Mouse (Mus musculus) liver, embryonic 14.5 days (tissue): ENCODE measurements at regions not wholly inside any gene's neighbourhood (a gene's known extent, or its start where the extent isn't known, plus 50 kb on each side); places are given as distances from the start of the nearest gene placed in this dataset.

Experiments
- ATAC-seq: fragments of 200-750 bp; cut with Nextera tagmentation; 2 replicates; pipeline ENCODE4 v1.8.0; 2017; ENCODE audit warnings: moderate number of reproducible peaks, mild to moderate bottlenecking, moderate library complexity; ENCODE audit not compliant: insufficient read depth
- DNase-seq, 3 experiments: peaks; one replicate each; pipeline ENCODE4 v3.0.0-alpha.2; 2012 to 2013; ENCODE audit warnings: low read depth in 3 of 3, low spot score in 3 of 3
- H3K27ac ChIP-seq: fragments of 300-500 bp; sonication (generic); 2 replicates; pipeline ENCODE4 v1.5.1; 2014; ENCODE audit warnings: moderate library complexity, mild to moderate bottlenecking, control low read depth, inconsistent platforms
- H3K27me3 ChIP-seq: fragments of 300-500 bp; sonication (generic); 2 replicates; pipeline ENCODE4 v1.6.1; 2014; ENCODE audit warnings: mild to moderate bottlenecking, low read length, moderate library complexity; ENCODE audit not compliant: control insufficient read depth, insufficient read depth
- H3K36me3 ChIP-seq: fragments of 300-500 bp; sonication (generic); replicated peaks from 2 replicates; pipeline ENCODE4 v1.6.1; 2014; ENCODE audit warnings: low read depth; ENCODE audit not compliant: control insufficient read depth, insufficient read depth
- H3K4me1 ChIP-seq, 2 experiments: fragments of 200-500 bp in 1 of 2; fragments of 300-500 bp in 1 of 2; sonication (generic) in 1 of 2; replicated peaks; 2 replicates each; pipeline ENCODE4 v1.6.1; 2012 to 2014; ENCODE audit warnings: antibody characterized with exemption in 1 of 2, inconsistent platforms in 1 of 2, low read length in 1 of 2; ENCODE audit not compliant: control insufficient read depth in 2 of 2, insufficient read depth in 2 of 2
- H3K4me2 ChIP-seq: fragments of 300-500 bp; sonication (generic); 2 replicates; pipeline ENCODE4 v1.6.1; 2014; ENCODE audit warnings: low read depth, mild to moderate bottlenecking, control low read depth, moderate library complexity
- H3K4me3 ChIP-seq, 2 experiments: fragments of 200-500 bp in 1 of 2; fragments of 300-500 bp in 1 of 2; sonication (generic) in 1 of 2; 2 replicates each; pipeline ENCODE4 v1.5.1; 2012 to 2014; ENCODE audit warnings: low read depth in 2 of 2, low read length in 2 of 2, mild to moderate bottlenecking in 2 of 2, control low read depth in 1 of 2, inconsistent platforms in 1 of 2, moderate library complexity in 1 of 2; ENCODE audit not compliant: insufficient read depth in 1 of 2
- H3K9ac ChIP-seq: fragments of 300-500 bp; sonication (generic); replicated peaks from 2 replicates; pipeline ENCODE4 v1.6.1; 2014; ENCODE audit warnings: mild to moderate bottlenecking, control low read depth, moderate library complexity
- H3K9me3 ChIP-seq: fragments of 300-500 bp; sonication (generic); 2 replicates; pipeline ENCODE4 v1.6.1; 2016; ENCODE audit warnings: low read length, mixed read lengths; ENCODE audit not compliant: control insufficient read depth
- CTCF ChIP-seq: IDR thresholded peaks from 2 replicates; pipeline ENCODE4 v1.5.1; 2016; ENCODE audit warnings: antibody characterized with exemption, low read depth, control low read depth
- EP300 ChIP-seq: IDR thresholded peaks from 2 replicates; pipeline ENCODE4 v1.6.1; 2016; ENCODE audit warnings: antibody characterized with exemption, low read depth
- WGBS: fragments of 180-500 bp; shearing (Covaris S2); extraction: QIAGEN DNeasy Blood & Tissue Kit; methylation state at CpG from one replicate; pipeline ENCODE4 v1.1.7; 2014; ENCODE audit not compliant: insufficient replicate concordance; 5-methylcytosine and 5-hydroxymethylcytosine counted together

DNA sequence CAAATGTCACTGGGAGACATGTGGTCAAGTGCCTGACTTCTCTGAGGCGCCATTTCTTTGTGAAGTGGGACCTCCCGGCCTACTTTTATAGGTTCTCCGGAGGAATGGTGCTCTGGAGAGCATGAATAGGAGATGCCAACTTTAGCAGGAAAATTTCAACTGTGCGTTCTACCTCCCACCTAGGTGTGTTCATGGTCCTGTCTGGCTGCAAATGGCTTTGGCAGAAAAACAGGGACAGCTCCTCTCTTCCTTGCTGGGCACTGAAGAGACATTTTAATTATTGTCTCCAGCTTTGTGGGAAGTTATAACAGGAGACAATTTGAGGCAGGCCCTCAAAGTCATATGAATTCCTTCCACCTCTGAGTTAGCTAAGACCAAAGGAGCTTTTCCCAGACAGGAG, 190.6 kb upstream of the Sfrp2 start:
- no peak for TF ChIP-seq CTCF
- TF ChIP-seq EP300 = no peak
- no peak overlapping the region for H3K4me2 ChIP-seq
- H3K36me3 ChIP-seq = no peaks in the 10 kb centered on the region
- H3K4me1 ChIP-seq = no peaks in the 10 kb centered on the region
- no peaks in the 10 kb centered on the region for H3K27me3 ChIP-seq
- H3K4me3 ChIP-seq = no peak overlapping the region
- ATAC-seq (no peak), DNase-seq (no peak)
- WGBS = 50% methylated on average over 4 of the region's 4 CpGs
- H3K9ac ChIP-seq = no peak overlapping the region
- no peaks in the 10 kb centered on the region for H3K9me3 ChIP-seq
- no peak overlapping the region for H3K27ac ChIP-seq

DNA sequence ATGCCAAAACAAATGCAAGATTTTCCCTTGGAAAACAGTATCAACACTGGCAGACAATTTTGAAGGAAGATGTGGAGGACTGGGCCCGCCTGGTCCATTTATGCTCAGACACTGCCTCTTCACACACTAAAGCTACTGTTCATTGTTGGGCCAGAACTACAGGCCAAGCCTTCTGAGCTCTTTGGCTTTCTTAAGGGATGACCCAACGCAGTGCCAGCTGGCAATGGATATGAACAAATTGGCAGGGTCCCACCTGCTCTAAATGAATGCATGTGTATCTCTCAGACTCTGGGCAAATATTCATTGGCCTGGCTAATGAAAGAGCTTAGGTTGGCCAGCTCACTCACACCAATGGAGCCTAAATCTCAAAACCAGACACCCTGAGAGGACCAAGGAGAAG, 190.0 kb upstream of the Sfrp2 start:
- Histone ChIP-seq H3K36me3 (no peaks in the 10 kb centered on the region), H3K9ac (no peak overlapping the region), H3K9me3 (no peaks in the 10 kb centered on the region), H3K27me3 (no peaks in the 10 kb centered on the region), H3K4me1 (no peaks in the 10 kb centered on the region), H3K4me2 (no peak overlapping the region), H3K27ac (no peak overlapping the region), H3K4me3 (no peak overlapping the region)
- TF ChIP-seq EP300 = no peak
- TF ChIP-seq CTCF = no peak
- 60% methylated on average over 2 of the region's 2 CpGs for WGBS
- ATAC-seq (no peak), DNase-seq (no peak)

DNA sequence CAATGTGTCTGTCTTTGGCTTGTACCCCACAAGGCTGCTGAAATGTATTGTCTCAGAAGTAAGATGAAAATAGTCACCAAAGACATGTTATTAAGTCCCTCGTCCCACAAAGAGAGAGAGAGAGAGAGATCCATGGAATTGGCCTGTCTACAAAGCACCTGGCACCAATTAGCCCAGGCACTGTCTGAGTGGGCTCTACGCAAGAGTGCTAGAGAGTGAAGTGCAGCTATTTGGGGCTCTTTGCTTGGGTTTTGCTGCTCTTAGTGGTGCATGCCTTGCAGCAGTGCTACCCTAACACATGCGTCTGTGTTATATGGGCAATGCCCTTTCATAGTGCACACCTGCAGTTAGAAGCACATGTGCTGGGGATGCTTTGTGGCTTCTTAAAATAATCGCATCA, 185.4 kb upstream of the Sfrp2 start:
- no peak for ATAC-seq

DNA sequence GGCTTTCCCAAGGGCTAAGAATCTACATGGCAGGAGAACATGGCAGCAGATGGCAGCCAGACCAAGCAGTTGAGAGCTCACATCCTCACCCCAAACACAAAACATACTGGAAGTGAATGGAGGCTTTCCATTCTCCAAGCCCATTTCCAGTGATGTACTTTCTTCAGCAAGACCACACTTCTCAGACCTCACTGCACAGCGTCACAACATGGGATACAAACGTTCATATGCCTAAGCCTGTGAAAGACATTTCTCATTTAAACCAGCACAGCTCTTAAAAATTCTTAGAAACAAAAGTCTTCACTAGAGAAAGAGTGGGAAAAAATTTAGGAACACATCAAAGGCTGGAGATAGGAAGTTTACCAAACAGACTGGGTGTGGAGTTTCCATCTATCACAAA, 183.9 kb upstream of the Sfrp2 start:
- Histone ChIP-seq H3K27me3 (no peaks in the 10 kb centered on the region), H3K9ac (no peak overlapping the region), H3K4me2 (no peak overlapping the region), H3K9me3 (no peaks in the 10 kb centered on the region), H3K36me3 (no peaks in the 10 kb centered on the region), H3K4me1 (no peaks in the 10 kb centered on the region), H3K27ac (no peak overlapping the region), H3K4me3 (no peak overlapping the region)
- TF ChIP-seq CTCF = no peak
- TF ChIP-seq EP300 = no peak
- no peak for DNase-seq
- WGBS = 58% methylated on average over 2 of the region's 2 CpGs
- no peak for ATAC-seq

More for the DNA sequence above, 185.4 kb upstream of the Sfrp2 start:
- Histone ChIP-seq H3K27me3 (no peaks in the 10 kb centered on the region), H3K9me3 (no peaks in the 10 kb centered on the region), H3K4me1 (no peaks in the 10 kb centered on the region), H3K4me3 (no peak overlapping the region), H3K4me2 (no peak overlapping the region), H3K9ac (no peak overlapping the region), H3K27ac (no peak overlapping the region), H3K36me3 (no peaks in the 10 kb centered on the region)
- DNase-seq = no peak
- no peak for TF ChIP-seq CTCF
- no peak for TF ChIP-seq EP300
- WGBS = 65% methylated on average over 4 of the region's 4 CpGs

DNA sequence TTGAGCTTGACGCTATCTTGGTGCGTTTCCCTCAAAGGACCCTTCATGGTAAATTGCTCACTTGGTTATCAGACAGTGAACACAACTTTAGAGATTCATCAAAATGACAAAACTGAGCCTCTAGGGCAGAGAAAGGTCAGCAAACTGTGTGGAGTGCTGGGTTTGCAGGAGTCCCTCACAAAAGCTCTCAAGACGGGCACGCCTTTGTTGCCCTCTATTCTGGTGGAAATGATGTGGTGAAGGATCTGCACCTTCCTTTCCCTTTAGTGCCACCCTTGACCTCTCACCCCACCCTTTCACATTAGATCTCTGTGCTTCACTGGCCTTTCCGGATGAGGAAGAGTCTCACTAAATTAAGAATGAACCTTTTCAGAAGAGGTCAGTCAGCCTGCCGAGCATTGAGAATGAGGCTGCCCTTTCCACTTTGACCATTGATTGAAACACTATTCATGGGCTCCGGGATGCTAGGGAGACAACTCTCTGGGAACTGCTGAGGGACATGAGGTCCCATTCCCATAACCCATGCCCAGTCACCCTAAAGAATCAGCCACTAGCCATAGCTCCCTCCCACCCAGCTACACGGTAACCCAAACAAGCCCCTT, 182.9 kb upstream of the Sfrp2 start:
- Histone ChIP-seq H3K9ac (no peak overlapping the region), H3K36me3 (no peaks in the 10 kb centered on the region), H3K4me2 (no peak overlapping the region), H3K4me1 (no peaks in the 10 kb centered on the region), H3K27me3 (no peaks in the 10 kb centered on the region), H3K27ac (no peak overlapping the region), H3K4me3 (no peak overlapping the region), H3K9me3 (no peaks in the 10 kb centered on the region)
- TF ChIP-seq EP300 (no peak), CTCF (no peak)
- ATAC-seq (no peak), DNase-seq (no peak)
- 70% methylated on average over 8 of the region's 8 CpGs for WGBS
